9 mouse cellular contexts compared by ENCODE assay signal in the genomic region with DNA sequence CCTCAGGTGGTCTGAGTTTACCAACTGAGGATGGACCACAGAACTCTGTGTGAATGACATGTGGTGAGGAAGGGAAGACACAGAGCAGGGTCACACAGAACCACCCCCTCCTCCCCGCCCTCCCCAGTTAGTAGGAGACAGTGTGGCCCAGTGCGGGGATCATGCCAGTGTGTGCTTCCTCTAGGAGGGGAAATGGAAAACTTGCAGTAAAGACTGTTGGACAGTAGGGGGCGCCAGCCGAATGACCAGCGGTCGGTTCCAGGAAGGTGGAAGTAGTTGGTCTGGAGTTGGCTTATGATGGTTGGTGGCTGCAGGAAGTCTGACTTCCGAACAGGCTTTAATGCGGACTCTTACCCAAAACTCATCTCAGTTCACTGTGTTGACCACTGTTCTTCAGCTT.
A peak's percentile ranks its signal among the peaks of the same experiment; 100 is the strongest.
DNase-seq lines count a peak whose midpoint lies in the region; ATAC-seq and TF ChIP-seq lines count a peak whose summit lies in the region.
"Had no signal": no experiment of that assay in that cellular context is flagged by ENCODE, and none has a peak within 500 bp of the region (broad histone marks: within the 10 kb centered on the region; RNA-seq: fewer than 3 reads in every experiment).

No protein-coding gene starts in this region.

- peaks cover 6% of the 10 kb centered on the region; the same call in 1 of the 2 replicates for H3K9me3 ChIP-seq in hindbrain, embryonic 10.5 days
- no peaks in the 10 kb centered on the region for H3K9me3 ChIP-seq in hindbrain, embryonic 13.5 days
- H3K9me3 ChIP-seq in CH12.LX (replicated peaks; ENCODE audit: low read length), result peaks cover 16% of the 10 kb centered on the region
- H3K9me3 ChIP-seq: embryonic facial prominence, embryonic 13.5 days had no signal

- H3K4me3 ChIP-seq in hindbrain, embryonic 10.5 days, result no peak overlapping the region
- H3K4me3 ChIP-seq in hindbrain, embryonic 13.5 days, result no peak overlapping the region
- H3K4me3 ChIP-seq in CH12.LX (replicated peaks in 1 of 3; ENCODE audit: low read depth in 2 of 3, low read length in 2 of 3, poor library complexity in 1 of 3), result no peak overlapping the region
- H3K4me3 ChIP-seq: embryonic facial prominence, embryonic 13.5 days had no signal

- H3K36me3 ChIP-seq in hindbrain, embryonic 10.5 days, result no peaks in the 10 kb centered on the region
- no peaks in the 10 kb centered on the region for H3K36me3 ChIP-seq in hindbrain, embryonic 13.5 days
- H3K36me3 ChIP-seq in CH12.LX (replicated peaks in 1 of 2; ENCODE audit: control insufficient read depth in 1 of 2, insufficient read depth in 1 of 2, low read length in 1 of 2), result no peaks in the 10 kb centered on the region
- H3K36me3 ChIP-seq: embryonic facial prominence, embryonic 13.5 days had no signal

- 28% methylated on average over 8 of the region's 8 CpGs for WGBS in hindbrain, embryonic 10.5 days
- WGBS in hindbrain, embryonic 13.5 days, result 24% methylated on average over 8 of the region's 8 CpGs

- H3K4me1 ChIP-seq in hindbrain, embryonic 10.5 days (replicated peaks), result peaks cover 14% of the 10 kb centered on the region
- no peaks in the 10 kb centered on the region for H3K4me1 ChIP-seq in hindbrain, embryonic 13.5 days (replicated peaks)
- H3K4me1 ChIP-seq in CH12.LX (ENCODE audit: control insufficient read depth in 1 of 2, insufficient read depth in 2 of 2), result peaks cover 0 to 4% of the 10 kb centered on the region in 2 experiments; a peak in 1 of 4 replicates

- DNase-seq in hindbrain, embryonic 10.5 days (ENCODE audit: low spot score), result peak; percentile 60
- peak; percentile 63 for DNase-seq in CH12.LX (ENCODE audit: extremely low read depth)
- peak; percentile 20 to 46 for DNase-seq in adrenal gland, postnatal 4 days (ENCODE audit: low spot score in 2 of 2)
- DNase-seq in gastrocnemius, postnatal 36 days, result peak; percentile 32 to 40
- peak; percentile 30 to 41 for DNase-seq in left cerebral cortex, postnatal 14 days (ENCODE audit: low spot score in 2 of 2)
- peak; percentile 57 for DNase-seq in thymus, postnatal 36 days

- H3K9ac ChIP-seq in hindbrain, embryonic 13.5 days, result no peak overlapping the region
- H3K9ac ChIP-seq in CH12.LX (ENCODE audit: insufficient read depth, low read depth), result no peak overlapping the region
- H3K9ac ChIP-seq: embryonic facial prominence, embryonic 13.5 days had no signal

- intact Hi-C loops in gastrocnemius, postnatal 36 days (cut with DNase I), result no loop called here
- intact Hi-C loops in left cerebral cortex, postnatal 14 days (cut with DNase I), result no loop called here

- peak; percentile 79 to 82 for TF ChIP-seq CTCF in CH12.LX (conservative IDR thresholded peaks at IDR 0.05 in 1 of 2, IDR thresholded peaks at IDR 0.05 in 1 of 2; ENCODE audit: low read depth in 2 of 2, low read length in 2 of 2)

- in situ Hi-C loops in CH12.LX (cut with MboI; ENCODE audit: low pct_ligation_motif_present, low pct_unique_long_range_greater_than_20kb, low sequenced_read_pairs), result loop anchor here (5.0 kb wide), 1 partner anchor 189 kb away; no protein-coding TSS in a partner anchor

- TF ChIP-seq POLR2A in CH12.LX (IDR thresholded peaks at IDR 0.05; ENCODE audit: low read depth, low read length), result no peak

- no peak for ATAC-seq in hindbrain, embryonic 13.5 days (ENCODE audit: low FRiP score)
- ATAC-seq in monocyte, adult 5-6 weeks (replicated peaks; ENCODE audit: insufficient number of reproducible peaks, low FRiP score, low TSS enrichment, poor library complexity, severe bottlenecking), result peak; percentile 69

- no peak overlapping the region for H3K27ac ChIP-seq in hindbrain, embryonic 10.5 days
- no peak overlapping the region for H3K27ac ChIP-seq in hindbrain, embryonic 13.5 days
- H3K27ac ChIP-seq in CH12.LX (ENCODE audit: insufficient read depth, low read depth), result no peak overlapping the region
- H3K27ac ChIP-seq: embryonic facial prominence, embryonic 13.5 days had no signal

- H3K4me2 ChIP-seq in hindbrain, embryonic 13.5 days, result no peak overlapping the region
- no peak overlapping the region for H3K4me2 ChIP-seq in CH12.LX (ENCODE audit: insufficient read depth, low read depth, poor library complexity, severe bottlenecking)
- H3K4me2 ChIP-seq: embryonic facial prominence, embryonic 13.5 days had no signal

- peak; percentile 81 for TF ChIP-seq RAD21 in CH12.LX (IDR thresholded peaks at IDR 0.05; ENCODE audit: low read depth, low read length)

- dilution Hi-C loops in CH12.LX (cut with MboI; ENCODE audit: extremely low pct_ligation_motif_present, extremely low pct_unique_long_range_greater_than_20kb, low sequenced_read_pairs), result no loop called here

- no peaks in the 10 kb centered on the region for H3K79me2 ChIP-seq in CH12.LX (replicated peaks; ENCODE audit: control insufficient read depth, extremely low read depth, insufficient read depth, poor library complexity, severe bottlenecking)

- peaks cover 27% of the 10 kb centered on the region for H3K27me3 ChIP-seq in hindbrain, embryonic 10.5 days (ENCODE audit: insufficient read depth, poor library complexity, severe bottlenecking)
- H3K27me3 ChIP-seq in hindbrain, embryonic 13.5 days, result peaks cover 13% of the 10 kb centered on the region
- H3K27me3 ChIP-seq in CH12.LX (replicated peaks), result peaks cover 36% of the 10 kb centered on the region

- no peak for TF ChIP-seq EP300 in CH12.LX (IDR thresholded peaks at IDR 0.05; ENCODE audit: low read length)

TF ChIP-seq in CH12.LX, 34 proteins besides CTCF, POLR2A, EP300 and RAD21:
- TF ChIP-seq USF2 (conservative IDR thresholded peaks at IDR 0.05; ENCODE audit: low read depth, low read length) (no peak), RCOR1 (conservative IDR thresholded peaks at IDR 0.05; ENCODE audit: low read depth, low read length) (no peak), ELF1 (IDR thresholded peaks at IDR 0.05; ENCODE audit: low read depth, low read length) (0 out of 2 replicates have a peak, but pooled peaks have one; percentile 24), SMC3 (IDR thresholded peaks at IDR 0.05; ENCODE audit: low read depth, low read length) (peak; percentile 76), ZC3H11A (IDR thresholded peaks at IDR 0.05; ENCODE audit: low read depth, low read length) (peak; percentile 56)
TF ChIP-seq in CH12.LX: peak in this region for 3.
